Mouse (Mus musculus): Measurements from ENCODE around the gene Gm42420. TPM values are rescaled to one million over a fixed set of nuclear protein-coding genes. Genes with fewer than 3 reads are reported as not detected.

Gm42420 gene
- polyA plus RNA-seq (2017; shearing (Covaris generic)) = not detected

- ATAC-seq = no peak
Measured at GRCm38 (mm10) chr6:39585517-39585916, at the start of gene Gm42420. Gm42420 (plus strand) TSS chr6:39585753.

GRCm38 (mm10) chr6:39536621-39537020, 48.9 kb upstream of the Gm42420 start:
- ATAC-seq = no peak

DNA sequence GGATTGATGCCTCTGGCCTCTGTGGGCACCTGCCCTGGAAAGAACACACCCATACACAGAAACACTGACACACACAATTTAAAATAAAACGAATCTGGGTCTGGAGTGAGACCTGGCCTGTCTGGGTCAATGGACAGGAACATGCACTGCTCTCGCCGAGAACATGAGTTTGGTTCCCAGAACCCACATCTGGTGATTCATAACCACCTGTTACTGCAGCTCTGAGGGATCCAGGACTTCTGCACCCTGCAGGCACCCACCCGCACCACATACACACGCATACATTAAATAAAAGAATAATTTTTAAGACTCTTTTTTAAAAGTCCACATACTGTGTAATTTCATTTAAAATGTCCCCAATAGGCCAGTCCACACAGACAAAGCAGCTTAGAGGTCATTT, 48.3 kb upstream of the Gm42420 start:
- no peak for ATAC-seq

DNA sequence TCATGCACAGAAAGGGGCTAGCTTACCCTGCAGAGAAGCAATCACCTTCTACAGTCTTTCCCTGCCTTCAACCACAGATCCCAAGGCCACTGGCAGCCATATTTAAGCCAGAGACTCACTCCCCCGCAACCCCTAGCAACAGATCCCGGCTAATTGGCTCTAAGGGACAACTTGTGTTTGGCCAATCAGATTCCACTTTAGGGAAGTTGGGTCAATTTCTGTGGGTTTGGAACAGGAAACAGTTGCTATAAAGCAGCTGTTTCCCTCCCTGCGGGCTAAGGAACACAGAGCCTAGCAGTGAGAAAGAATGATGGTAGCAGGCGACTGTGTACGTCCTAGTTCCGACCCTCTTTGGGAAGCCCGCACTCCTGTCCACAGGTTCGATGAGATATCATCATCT, 47.3 kb upstream of the Gm42420 start:
- ATAC-seq = no peak

- ATAC-seq = peak; percentile 29
Measured at GRCm38 (mm10) chr6:39539679-39540155, 45.8 kb upstream of the Gm42420 start.

- no peak for ATAC-seq
Measured at GRCm38 (mm10) chr6:39540563-39540962, 45.0 kb upstream of the Gm42420 start.

DNA sequence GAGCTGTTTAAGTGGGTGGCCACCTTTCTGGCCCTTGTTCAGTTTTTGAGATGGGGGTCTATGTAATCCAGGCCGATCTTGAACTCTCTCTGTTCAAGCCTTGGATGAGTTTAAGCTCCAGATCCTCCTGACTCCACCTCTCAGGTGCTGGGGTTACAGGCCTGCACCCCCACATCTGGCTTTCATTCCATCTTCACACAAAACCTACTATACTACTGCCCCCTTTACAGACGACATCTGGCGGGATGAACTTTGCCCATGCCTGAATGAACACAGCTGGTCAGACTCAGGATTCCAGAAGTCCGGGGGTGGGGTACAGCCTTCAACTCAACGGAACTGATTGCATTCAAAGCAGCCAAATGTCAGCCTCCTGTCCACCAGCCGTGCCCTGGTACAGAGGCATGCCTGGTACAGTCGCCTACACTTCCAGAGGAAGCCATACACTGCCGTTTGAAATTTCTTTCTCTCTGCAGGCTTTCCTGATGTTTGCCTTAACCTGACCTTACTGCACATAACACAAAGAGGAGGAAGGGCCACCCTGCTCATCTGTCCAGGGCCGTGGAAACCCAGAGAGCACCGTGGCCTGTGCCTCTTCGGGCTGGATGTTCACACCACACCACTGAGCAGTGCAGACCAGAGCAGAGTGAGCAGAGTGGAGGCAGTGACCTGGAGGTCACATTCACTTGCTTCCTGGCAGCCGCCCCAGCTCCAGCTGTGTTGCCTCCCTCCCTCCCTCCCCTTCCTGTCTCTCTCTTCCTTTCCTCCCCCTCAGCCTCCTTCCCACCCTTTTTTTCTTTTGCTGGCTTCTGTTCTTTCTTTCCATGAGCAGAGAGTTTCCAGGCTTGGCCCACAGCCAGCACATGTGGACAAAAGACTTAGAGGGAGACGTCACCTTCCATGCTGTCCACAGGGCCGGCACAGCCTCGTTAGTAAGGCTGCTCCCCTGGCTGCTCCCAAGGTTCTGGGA, 42.6 kb upstream of the Gm42420 start:
- no peak for ATAC-seq

- ATAC-seq = no peak
Measured at GRCm38 (mm10) chr6:39543769-39544420, 41.7 kb upstream of the Gm42420 start.

GRCm38 (mm10) chr6:39545474-39545873, 40.1 kb upstream of the Gm42420 start:
- ATAC-seq = no peak

DNA sequence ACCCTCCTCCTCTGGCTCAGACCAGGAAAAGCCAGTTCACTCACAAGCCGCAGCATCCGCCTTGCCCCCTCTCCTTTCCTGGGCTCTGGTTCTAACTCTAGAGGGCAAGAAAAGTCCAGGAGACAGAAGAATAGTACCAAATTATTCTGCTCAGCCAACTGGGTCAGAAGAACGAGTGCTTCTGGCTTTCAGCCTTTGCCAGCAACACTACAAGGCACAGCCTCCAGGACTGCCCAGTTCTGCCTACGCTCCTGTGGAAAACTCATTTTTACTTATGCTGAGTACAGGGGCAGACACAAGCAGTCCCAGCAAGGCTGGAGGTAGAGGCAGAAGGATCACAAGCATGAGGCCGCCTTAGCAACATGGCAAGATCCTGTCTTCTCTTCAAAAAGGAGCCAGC, 37.5 kb upstream of the Gm42420 start:
- ATAC-seq = no peak

DNA sequence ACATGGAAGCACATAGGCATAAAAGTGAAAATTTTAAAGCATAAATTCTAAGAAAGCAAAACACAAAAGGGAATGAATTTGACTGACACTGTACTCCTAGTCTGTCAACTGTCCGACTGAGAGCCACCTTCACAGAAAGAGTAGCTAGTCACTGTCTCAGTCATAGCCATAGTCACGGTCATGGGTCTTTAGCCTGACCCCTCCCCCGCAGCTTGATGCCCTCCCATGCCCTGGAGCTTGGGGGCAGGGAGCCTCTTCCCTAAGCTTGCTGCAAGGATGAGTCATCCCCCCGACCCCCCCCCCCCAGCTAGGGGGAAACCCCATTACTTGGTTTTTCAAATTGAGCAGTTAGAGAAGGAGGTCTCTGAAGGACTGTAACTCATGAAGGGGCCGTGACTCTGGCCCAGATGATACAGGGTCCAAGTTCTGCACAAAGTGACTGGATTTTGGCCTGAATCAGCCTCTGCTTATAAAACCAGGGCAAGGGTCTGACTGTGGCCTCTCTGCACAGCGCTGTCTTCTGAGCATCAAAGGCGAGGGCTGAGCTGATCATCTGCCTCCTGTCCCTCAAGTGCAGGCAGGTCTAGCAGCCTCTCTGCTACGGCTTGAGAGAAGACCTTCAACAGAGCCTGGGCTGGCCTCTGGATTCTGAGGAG, 33.4 kb upstream of the Gm42420 start:
- peak; percentile 37 for ATAC-seq

DNA sequence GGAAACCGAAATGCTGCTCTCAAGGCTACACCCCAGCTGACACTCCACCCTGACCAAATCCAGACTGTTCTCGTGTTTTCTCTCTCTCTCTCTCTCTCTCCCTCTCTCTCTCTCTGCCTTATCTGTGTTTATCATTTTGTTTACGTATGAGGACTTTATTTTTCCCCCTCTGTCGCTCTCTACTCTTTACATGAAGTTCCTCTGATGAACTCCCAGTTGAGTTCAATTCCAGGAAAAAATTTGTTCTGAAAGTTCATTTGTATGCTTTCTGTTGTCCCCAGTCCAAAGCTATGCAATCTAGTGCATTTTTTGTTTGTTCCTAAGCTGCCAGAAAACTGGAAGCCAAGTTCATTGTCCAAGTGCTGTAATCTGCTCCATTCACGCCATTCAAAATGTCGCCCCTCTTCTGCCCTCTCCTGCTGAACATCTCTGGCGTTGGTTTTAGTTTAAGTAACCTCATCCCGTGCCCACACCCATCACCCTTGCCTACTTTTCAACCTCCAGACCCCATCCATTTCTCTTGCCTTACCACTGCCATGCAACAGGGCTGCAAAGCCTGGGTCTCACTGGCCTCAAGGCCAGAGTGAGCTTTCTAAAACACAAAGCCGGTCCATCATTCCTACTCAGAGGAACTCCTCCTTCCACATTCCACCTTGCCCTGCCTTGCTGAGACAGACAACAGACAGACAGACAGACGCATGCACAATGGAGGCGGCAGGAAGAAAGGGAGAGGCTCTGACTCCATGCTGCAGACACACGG, 30.5 kb upstream of the Gm42420 start:
- ATAC-seq = no peak

DNA sequence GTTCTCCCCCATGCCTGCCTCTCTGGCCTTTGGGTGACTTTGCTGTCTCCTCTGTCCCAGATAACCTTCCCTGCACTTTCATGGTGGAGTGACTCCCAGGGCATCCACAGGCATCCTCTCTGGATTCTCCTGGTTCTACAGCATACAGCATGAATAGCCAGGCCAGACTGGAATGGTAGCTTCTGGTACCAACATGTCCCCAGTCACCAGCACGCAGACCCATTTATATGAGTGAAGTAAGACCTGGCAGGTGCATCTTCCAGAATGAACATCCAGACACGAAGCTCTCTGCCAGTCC, 30.0 kb upstream of the Gm42420 start:
- ATAC-seq = no peak

- peak; percentile 23 for ATAC-seq
Measured at GRCm38 (mm10) chr6:39556900-39557659, 28.5 kb upstream of the Gm42420 start.

DNA sequence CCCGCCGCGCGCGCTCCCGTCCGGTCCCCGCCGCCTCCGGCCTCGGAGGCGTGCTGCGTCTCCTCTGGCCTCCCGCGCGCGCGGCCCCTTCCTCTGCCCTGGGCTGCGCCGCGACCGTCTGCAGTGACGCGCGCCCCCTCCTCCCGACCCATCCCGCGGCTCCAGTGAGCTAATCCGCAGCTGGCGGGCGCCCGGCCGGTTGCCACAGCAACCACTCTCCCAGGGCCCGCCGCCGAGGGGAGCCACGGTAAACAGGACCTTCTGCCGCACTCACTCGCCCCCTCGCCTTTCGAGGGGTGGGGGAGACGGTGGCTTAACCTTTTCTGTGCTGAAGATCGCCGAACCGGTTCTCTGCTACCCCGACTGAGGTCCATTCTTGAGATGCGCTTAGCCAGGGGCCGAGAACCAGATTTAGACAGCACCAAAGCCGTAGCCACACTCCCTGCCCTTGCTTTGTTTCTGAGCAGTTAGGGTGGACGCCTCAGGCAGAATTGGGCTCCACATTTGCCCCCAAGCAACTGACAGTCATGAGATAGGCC, 27.8 kb upstream of the Gm42420 start, which contains the start of gene Dennd2a:
TSS of gene Dennd2a (minus strand) at position 145 of the 539 bp plus-strand sequence.
- no peak for ATAC-seq

DNA sequence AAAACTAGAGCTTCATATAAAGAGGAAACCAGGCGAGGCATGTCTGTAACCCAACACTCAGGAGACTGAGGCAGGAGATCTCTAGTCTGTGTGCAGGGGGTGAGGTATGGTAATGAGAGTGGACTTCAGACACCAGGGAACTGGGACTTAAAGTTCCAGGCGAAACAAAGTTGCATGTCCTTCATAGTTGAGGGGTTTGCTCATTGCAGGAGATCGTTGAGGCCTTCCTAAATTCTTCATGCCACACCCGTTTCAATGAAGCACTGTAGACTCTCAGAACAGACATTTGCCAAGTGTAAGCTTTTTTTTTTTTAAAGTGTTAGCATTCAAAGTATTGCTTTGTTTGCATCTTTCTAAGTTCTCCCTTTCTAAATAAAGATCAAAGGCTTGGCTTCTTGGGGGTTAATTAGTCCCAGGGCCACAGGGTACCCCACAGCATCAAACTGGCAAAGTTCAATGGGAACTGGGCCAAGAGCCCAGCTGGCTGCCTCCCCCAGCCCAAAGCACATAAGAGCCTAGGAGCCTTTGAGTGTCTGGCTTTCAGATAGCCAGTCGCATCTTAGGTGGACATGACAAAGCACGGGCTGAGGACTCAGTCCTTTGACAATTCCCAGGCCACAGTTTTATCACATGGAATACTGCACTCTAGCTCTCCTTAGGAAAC, 26.1 kb upstream of the Gm42420 start:
- no peak for ATAC-seq

- peak; percentile 96 for ATAC-seq
Measured at GRCm38 (mm10) chr6:39562166-39563015, 23.2 kb upstream of the Gm42420 start.

- peak; percentile 82 for ATAC-seq
Measured at GRCm38 (mm10) chr6:39567528-39567927, 18.0 kb upstream of the Gm42420 start.

GRCm38 (mm10) chr6:39570426-39570825, 15.1 kb upstream of the Gm42420 start:
- no peak for ATAC-seq

All from CD4-positive, CD25-positive, alpha-beta regulatory T cell, adult 4 months (primary cell).